12 mouse cellular contexts compared by ENCODE assay signal in genomic region chr10:111936021-111936420, GRCm38 (mm10). TPM values are rescaled to one million over a fixed set of nuclear protein-coding genes. Genes with fewer than 3 reads are reported as not detected.
DNase-seq lines count a peak whose midpoint lies in the region; ATAC-seq and TF ChIP-seq lines count a peak whose summit lies in the region.
"Had no signal": no experiment of that assay in that cellular context is flagged by ENCODE, and none has a peak within 500 bp of the region (broad histone marks: within the 10 kb centered on the region; RNA-seq: fewer than 3 reads in every experiment).

No protein-coding gene starts in this region.

- H3K27ac ChIP-seq in hindbrain, embryonic 15.5 days (replicated peaks): peak overlapping the region; percentile 23; the same call in 1 of the 2 replicates
- H3K27ac ChIP-seq in hindbrain, embryonic 11.5 days (ENCODE audit: low read depth, low read length): no peak overlapping the region
- H3K27ac ChIP-seq in stomach, embryonic 14.5 days (ENCODE audit: low read length): peak overlapping the region; percentile 44; the same call in 1 of the 2 replicates
- H3K27ac ChIP-seq in stomach, postnatal 0 days (replicated peaks): no peak overlapping the region
- peak overlapping the region; percentile 65 for H3K27ac ChIP-seq in heart, embryonic 12.5 days (ENCODE audit: poor library complexity, severe bottlenecking)
- H3K27ac ChIP-seq: embryonic facial prominence, embryonic 13.5 days; neural tube, embryonic 12.5 days had no signal

- ATAC-seq in hindbrain, embryonic 15.5 days (ENCODE audit: low FRiP score, low read depth): no peak
- no peak for ATAC-seq in hindbrain, embryonic 11.5 days (ENCODE audit: low FRiP score)
- no peak for ATAC-seq in stomach, embryonic 14.5 days (ENCODE audit: insufficient number of reproducible peaks, insufficient read depth, low FRiP score, low read depth)
- ATAC-seq in stomach, postnatal 0 days (ENCODE audit: low FRiP score, low TSS enrichment): no peak
- no peak for ATAC-seq in heart, embryonic 12.5 days (ENCODE audit: insufficient number of reproducible peaks, low FRiP score)

- DNase-seq in hindbrain, embryonic 11.5 days (ENCODE audit: low spot score): no peak
- DNase-seq in stomach, postnatal 0 days (ENCODE audit: low spot score): no peak
- DNase-seq in frontal cortex, postnatal 36 days (ENCODE audit: low spot score in 2 of 2): no peak
- no peak for DNase-seq in adrenal gland, adult 2 months
- DNase-seq: thymus, adult 2 months had no signal

- H3K4me2 ChIP-seq in hindbrain, embryonic 15.5 days: no peak overlapping the region
- H3K4me2 ChIP-seq in hindbrain, embryonic 11.5 days (replicated peaks; ENCODE audit: low read depth, low read length): no peak overlapping the region
- H3K4me2 ChIP-seq in stomach, embryonic 14.5 days (replicated peaks; ENCODE audit: low read depth, low read length): no peak overlapping the region
- no peak overlapping the region for H3K4me2 ChIP-seq in stomach, postnatal 0 days (replicated peaks; ENCODE audit: low read depth)
- no peak overlapping the region for H3K4me2 ChIP-seq in heart, embryonic 12.5 days
- H3K4me2 ChIP-seq: embryonic facial prominence, embryonic 13.5 days; midbrain, embryonic 11.5 days; neural tube, embryonic 12.5 days had no signal

- H3K4me3 ChIP-seq in hindbrain, embryonic 15.5 days: no peak overlapping the region
- H3K4me3 ChIP-seq in hindbrain, embryonic 11.5 days (ENCODE audit: low read depth, low read length): no peak overlapping the region
- H3K4me3 ChIP-seq in stomach, embryonic 14.5 days (ENCODE audit: low read depth, low read length): no peak overlapping the region
- no peak overlapping the region for H3K4me3 ChIP-seq in stomach, postnatal 0 days (ENCODE audit: low read depth, low read length)
- no peak overlapping the region for H3K4me3 ChIP-seq in heart, embryonic 12.5 days
- H3K4me3 ChIP-seq: embryonic facial prominence, embryonic 13.5 days; neural tube, embryonic 12.5 days had no signal

- H3K9me3 ChIP-seq in hindbrain, embryonic 15.5 days: no peaks in the 10 kb centered on the region
- H3K9me3 ChIP-seq in hindbrain, embryonic 11.5 days (ENCODE audit: control insufficient read depth, low read length): no peaks in the 10 kb centered on the region
- no peaks in the 10 kb centered on the region for H3K9me3 ChIP-seq in stomach, embryonic 14.5 days (ENCODE audit: control insufficient read depth, low read depth, low read length)
- no peaks in the 10 kb centered on the region for H3K9me3 ChIP-seq in stomach, postnatal 0 days (ENCODE audit: control insufficient read depth, low read length)
- no peaks in the 10 kb centered on the region for H3K9me3 ChIP-seq in heart, embryonic 12.5 days (replicated peaks)
- H3K9me3 ChIP-seq: embryonic facial prominence, embryonic 13.5 days; neural tube, embryonic 12.5 days had no signal

- H3K36me3 ChIP-seq in hindbrain, embryonic 15.5 days: no peaks in the 10 kb centered on the region
- H3K36me3 ChIP-seq in hindbrain, embryonic 11.5 days (ENCODE audit: control insufficient read depth, insufficient read depth, low read length): no peaks in the 10 kb centered on the region
- no peaks in the 10 kb centered on the region for H3K36me3 ChIP-seq in stomach, embryonic 14.5 days (ENCODE audit: control insufficient read depth, insufficient read depth, low read length)
- no peaks in the 10 kb centered on the region for H3K36me3 ChIP-seq in stomach, postnatal 0 days (ENCODE audit: control insufficient read depth, insufficient read depth, low read length)
- no peaks in the 10 kb centered on the region for H3K36me3 ChIP-seq in heart, embryonic 12.5 days
- H3K36me3 ChIP-seq: embryonic facial prominence, embryonic 13.5 days; neural tube, embryonic 12.5 days had no signal

- TF ChIP-seq EP300 in stomach, postnatal 0 days (optimal IDR thresholded peaks at IDR 0.05): no peak

- no peaks in the 10 kb centered on the region for H3K27me3 ChIP-seq in hindbrain, embryonic 15.5 days
- no peaks in the 10 kb centered on the region for H3K27me3 ChIP-seq in hindbrain, embryonic 11.5 days (ENCODE audit: control insufficient read depth, insufficient read depth, low read length)
- H3K27me3 ChIP-seq in stomach, embryonic 14.5 days (ENCODE audit: control insufficient read depth, insufficient read depth, low read length): no peaks in the 10 kb centered on the region
- H3K27me3 ChIP-seq in stomach, postnatal 0 days (ENCODE audit: control insufficient read depth, insufficient read depth, low read length): no peaks in the 10 kb centered on the region
- H3K27me3 ChIP-seq in heart, embryonic 12.5 days (replicated peaks): no peaks in the 10 kb centered on the region
- H3K27me3 ChIP-seq: CH12.LX; embryonic facial prominence, embryonic 13.5 days; neural tube, embryonic 12.5 days had no signal

- H3K9ac ChIP-seq in hindbrain, embryonic 15.5 days: no peak overlapping the region
- H3K9ac ChIP-seq in hindbrain, embryonic 11.5 days (ENCODE audit: low read depth, low read length): no peak overlapping the region
- H3K9ac ChIP-seq in stomach, embryonic 14.5 days (replicated peaks; ENCODE audit: low read depth, low read length): no peak overlapping the region
- no peak overlapping the region for H3K9ac ChIP-seq in stomach, postnatal 0 days (ENCODE audit: low read length)
- no peak overlapping the region for H3K9ac ChIP-seq in heart, embryonic 12.5 days
- H3K9ac ChIP-seq: embryonic facial prominence, embryonic 13.5 days; neural tube, embryonic 12.5 days had no signal

- peaks cover 17% of the 10 kb centered on the region; the same call in 1 of the 2 replicates for H3K4me1 ChIP-seq in hindbrain, embryonic 15.5 days (replicated peaks)
- peaks cover 3% of the 10 kb centered on the region; the same call in 1 of the 2 replicates for H3K4me1 ChIP-seq in hindbrain, embryonic 11.5 days (replicated peaks; ENCODE audit: control insufficient read depth, insufficient read depth, low read length)
- peaks cover 5% of the 10 kb centered on the region; the same call in 1 of the 2 replicates for H3K4me1 ChIP-seq in stomach, embryonic 14.5 days (ENCODE audit: control insufficient read depth, insufficient read depth, low read length)
- H3K4me1 ChIP-seq in stomach, postnatal 0 days (replicated peaks; ENCODE audit: control insufficient read depth, insufficient read depth): 0 out of 2 replicates have a peak, but pooled peaks cover 3% of the 10 kb centered on the region
- H3K4me1 ChIP-seq in heart, embryonic 12.5 days (replicated peaks): peaks cover 36% of the 10 kb centered on the region
- H3K4me1 ChIP-seq: neural tube, embryonic 12.5 days had no signal

- TF ChIP-seq CTCF in stomach, postnatal 0 days (IDR thresholded peaks at IDR 0.05; ENCODE audit: low read depth): no peak

- WGBS in hindbrain, embryonic 15.5 days: 72% methylated on average over 4 of the region's 4 CpGs
- 87% methylated on average over 4 of the region's 4 CpGs for WGBS in hindbrain, embryonic 11.5 days
- WGBS in stomach, embryonic 14.5 days: 81% methylated on average over 4 of the region's 4 CpGs
- 68% methylated on average over 4 of the region's 4 CpGs for WGBS in stomach, postnatal 0 days
- 80% methylated on average over 4 of the region's 4 CpGs for WGBS in heart, embryonic 12.5 days

RNA-seq across cellular contexts. Expression of gene Krr1, which starts 36.4 kb away (rescaled TPM):
- 33.8 and 37.0 TPM in 2 replicates for polyA plus RNA-seq in hindbrain, embryonic 15.5 days (2015; fragmentation: Nextera tagmentation; extraction: Ambion mirVana)
- polyA plus RNA-seq in hindbrain, embryonic 11.5 days (2014; fragmentation: Nextera tagmentation; extraction: Ambion mirVana): 59.6 and 68.7 TPM in 2 replicates
- 48.7 and 49.2 TPM in 2 replicates for polyA plus RNA-seq in stomach, embryonic 14.5 days (2014; fragmentation: Nextera tagmentation; extraction: Ambion mirVana)
- 17.6 and 18.6 TPM in 2 replicates for polyA plus RNA-seq in stomach, postnatal 0 days (2015; fragmentation: Nextera tagmentation; extraction: Ambion mirVana)
- 29.8 and 32.8 TPM in 2 replicates for polyA plus RNA-seq in heart, embryonic 12.5 days (2016; fragmentation: Nextera tagmentation; extraction: Ambion mirVana)
- total RNA-seq in adrenal gland, adult 2 months (2021): 10 to 100 TPM; 34.1 to 38.6 TPM
- polyA plus RNA-seq in adrenal gland, adult 2 months (2012; rRNA removed): 1.0 and 2.0 TPM in 2 replicates

Comparison
In these comparisons a context has a peak if more than half of its experiments do, and no peak if none do; other contexts are left out.
1. H3K27ac ChIP-seq: peak in hindbrain, embryonic 15.5 days (single experiment), stomach, embryonic 14.5 days (single experiment) and heart, embryonic 12.5 days (single experiment); none in hindbrain, embryonic 11.5 days (single experiment) and stomach, postnatal 0 days (single experiment).